Mouse (Mus musculus) hematopoietic stem cell, adult 5-6 weeks (primary cell): ENCODE data around the gene Syf2. TPM values are rescaled to one million over a fixed set of nuclear protein-coding genes. Genes with fewer than 3 reads are reported as not detected.
"Not testable (repeated sequence)": the region's sequence is repeated elsewhere in the genome, so short reads cannot be mapped to it uniquely, and the experiment has no call there.

ENCODE experiments used
- ATAC-seq, 2 experiments: fragments of 125-278 bp in 1 of 2; replicated peaks in 1 of 2; 2 replicates each; pipeline ENCODE4 v1.8.0; 2016 to 2017; ENCODE audit warnings: inconsistent platforms in 2 of 2, mild to moderate bottlenecking in 2 of 2, moderate number of reproducible peaks in 2 of 2, low read depth in 1 of 2, moderate TSS enrichment in 1 of 2; ENCODE audit not compliant: low FRiP score in 2 of 2, poor library complexity in 2 of 2, severe bottlenecking in 2 of 2, insufficient read depth in 1 of 2, low TSS enrichment in 1 of 2
- total RNA-seq: library from RNA; stranded (forward); fragments of 172-1452, 232-1000 nt; gene quantifications from 2 replicates; pipeline ENCODE4 v1.2.3, GENCODE M21; 2017

Gene Syf2
- total RNA-seq: 251 and 314 TPM in 2 replicates

- peak; percentile 80 to 87 for ATAC-seq
These were observed at the start of gene Syf2 for GRCm38 (mm10) chr4:134930684-134931481. TSS of gene Syf2 (plus strand) at chr4:134930898.

- peak; percentile 40 to 59; a peak in 2 of 4 replicates for ATAC-seq
These were observed 47.4 kb upstream of the Syf2 start for GRCm38 (mm10) chr4:134883266-134883665.

- ATAC-seq: no peak
These were observed 46.9 kb upstream of the Syf2 start for GRCm38 (mm10) chr4:134883808-134884207.

GRCm38 (mm10) chr4:134884364-134884763 lies 46.3 kb upstream of the Syf2 start:
- ATAC-seq: no peak

- 0 out of 4 replicates have a peak, but pooled peaks have one; percentile 42 for ATAC-seq
These were observed 38.6 kb upstream of the Syf2 start for GRCm38 (mm10) chr4:134892096-134892495.

GRCm38 (mm10) chr4:134897256-134897655 lies 33.4 kb upstream of the Syf2 start:
- no peak for ATAC-seq

GRCm38 (mm10) chr4:134901126-134901525 lies 29.6 kb upstream of the Syf2 start:
- no peak for ATAC-seq

GRCm38 (mm10) chr4:134903046-134903445 lies 27.7 kb upstream of the Syf2 start:
- ATAC-seq: no peak

- ATAC-seq: not testable (repeated sequence)
These were observed 19.3 kb upstream of the Syf2 start for GRCm38 (mm10) chr4:134911406-134911805.

- ATAC-seq: 0 out of 4 replicates have a peak, but pooled peaks of 1 of the 2 experiments have one; percentile 48
These were observed 17.3 kb upstream of the Syf2 start for GRCm38 (mm10) chr4:134913413-134913812.

GRCm38 (mm10) chr4:134914122-134914863 lies 16.4 kb upstream of the Syf2 start:
- peak; percentile 11 to 29; a peak in 1 of 4 replicates for ATAC-seq

GRCm38 (mm10) chr4:134914864-134915209 lies 15.9 kb upstream of the Syf2 start, which contains the start of gene Tmem50a:
TSS of gene Tmem50a (minus strand) at chr4:134915024.
- peak; percentile 89 to 92 for ATAC-seq

GRCm38 (mm10) chr4:134915223-134916050 lies 15.3 kb upstream of the Syf2 start:
- ATAC-seq: no peak

- no peak for ATAC-seq
These were observed 13.5 kb upstream of the Syf2 start for GRCm38 (mm10) chr4:134917194-134917593.

- peak in 1 of 2 experiments; percentile 7; a peak in 1 of 4 replicates for ATAC-seq
These were observed 12.3 kb upstream of the Syf2 start for GRCm38 (mm10) chr4:134918381-134918780.

GRCm38 (mm10) chr4:134919733-134920540 lies 10.8 kb upstream of the Syf2 start:
- peak; percentile 37 to 46 for ATAC-seq

- ATAC-seq: no peak
These were observed 10.1 kb upstream of the Syf2 start for GRCm38 (mm10) chr4:134920631-134921030.
